Mouse (Mus musculus) myocyte (in vitro differentiated cells): ENCODE results near the gene Mki67. TPM values are rescaled to one million over a fixed set of nuclear protein-coding genes. Genes with fewer than 3 reads are reported as not detected.

Experiments
- H3K27me3 ChIP-seq: one replicate; pipeline ENCODE4 v1.6.1; 2011; ENCODE audit not compliant: control insufficient read depth, insufficient read depth, insufficient read length
- H3K36me3 ChIP-seq: one replicate; pipeline ENCODE4 v1.6.1; 2011; ENCODE audit not compliant: control insufficient read depth, insufficient read depth
- H3K4me2 ChIP-seq: one replicate; pipeline ENCODE4 v1.6.1; 2011; ENCODE audit warnings: low read depth, control low read depth
- H3K4me3 ChIP-seq: one replicate; pipeline ENCODE4 v1.5.1; 2011; ENCODE audit warnings: mild to moderate bottlenecking, control low read depth, moderate library complexity
- H3K79me2 ChIP-seq: one replicate; pipeline ENCODE4 v1.6.1; 2011; ENCODE audit not compliant: control insufficient read depth, insufficient read depth
- H3ac ChIP-seq: one replicate; pipeline ENCODE4 v1.6.1; 2011; ENCODE audit not compliant: control insufficient read depth, insufficient read length
- CEBPB ChIP-seq: IDR thresholded peaks from 2 replicates; pipeline ENCODE4 v1.6.1; 2011; ENCODE audit warnings: mild to moderate bottlenecking, moderate library complexity; ENCODE audit not compliant: poor library complexity, insufficient read depth, severe bottlenecking
- E2F4 ChIP-seq: IDR thresholded peaks from one replicate; pipeline ENCODE4 v1.6.1; 2011; ENCODE audit warnings: mild to moderate bottlenecking, control low read depth, moderate library complexity; ENCODE audit not compliant: insufficient read depth
- MAX ChIP-seq: IDR thresholded peaks from one replicate; pipeline ENCODE4 v1.6.1; 2011; ENCODE audit warnings: low read depth, mild to moderate bottlenecking, control low read depth
- MYOD1 ChIP-seq, 3 experiments: IDR thresholded peaks; one replicate each; pipeline ENCODE4 v1.6.1; 2011; ENCODE audit warnings: control low read depth in 2 of 3, low read depth in 2 of 3, mild to moderate bottlenecking in 2 of 3, moderate library complexity in 1 of 3; ENCODE audit not compliant: insufficient read length in 2 of 3, control insufficient read depth in 1 of 3
- MYOG ChIP-seq, 3 experiments: IDR thresholded peaks; one replicate each; pipeline ENCODE4 v1.6.1; 2011; ENCODE audit warnings: control low read depth in 2 of 3, low read depth in 2 of 3, mild to moderate bottlenecking in 2 of 3; ENCODE audit not compliant: insufficient read length in 2 of 3, control insufficient read depth in 1 of 3, insufficient read depth in 1 of 3
- POLR2A ChIP-seq: IDR thresholded peaks from one replicate; pipeline ENCODE4 v1.6.1; 2011; ENCODE audit warnings: low read depth, mild to moderate bottlenecking, control low read depth, moderate library complexity; ENCODE audit not compliant: insufficient read length
- POLR2AphosphoS2 ChIP-seq: IDR thresholded peaks from one replicate; pipeline ENCODE4 v1.6.1; 2011; ENCODE audit warnings: low read depth, control low read depth; ENCODE audit not compliant: insufficient read length
- REST ChIP-seq: IDR thresholded peaks from one replicate; pipeline ENCODE4 v1.6.1; 2011; ENCODE audit warnings: mild to moderate bottlenecking, control low read depth, moderate library complexity; ENCODE audit not compliant: insufficient read depth, insufficient read length
- SRF ChIP-seq: IDR thresholded peaks from one replicate; pipeline ENCODE4 v1.6.1; 2011; ENCODE audit warnings: low read depth; ENCODE audit not compliant: control insufficient read depth, insufficient read length
- TCF12 ChIP-seq: IDR thresholded peaks from one replicate; pipeline ENCODE4 v1.6.1; 2011; ENCODE audit warnings: mild to moderate bottlenecking, control low read depth; ENCODE audit not compliant: poor library complexity, insufficient read depth, severe bottlenecking
- TCF3 ChIP-seq: IDR thresholded peaks from one replicate; pipeline ENCODE4 v1.6.1; 2011; ENCODE audit warnings: low read depth, control low read depth; ENCODE audit not compliant: insufficient read length
- USF1 ChIP-seq: IDR thresholded peaks from one replicate; pipeline ENCODE4 v1.6.1; 2011; ENCODE audit warnings: low read depth, mild to moderate bottlenecking, control low read depth, moderate library complexity
- polyA plus RNA-seq: library from polyadenylated mRNA; unstranded; fragments of >200 nt; fragmentation: generic; extraction: Trizol; gene quantifications from one replicate; pipeline ENCODE4 v1.2.1, GENCODE M21; 2012; ENCODE audit warnings: missing spikeins

The Mki67 gene
- polyA plus RNA-seq: 6.8 TPM

DNA sequence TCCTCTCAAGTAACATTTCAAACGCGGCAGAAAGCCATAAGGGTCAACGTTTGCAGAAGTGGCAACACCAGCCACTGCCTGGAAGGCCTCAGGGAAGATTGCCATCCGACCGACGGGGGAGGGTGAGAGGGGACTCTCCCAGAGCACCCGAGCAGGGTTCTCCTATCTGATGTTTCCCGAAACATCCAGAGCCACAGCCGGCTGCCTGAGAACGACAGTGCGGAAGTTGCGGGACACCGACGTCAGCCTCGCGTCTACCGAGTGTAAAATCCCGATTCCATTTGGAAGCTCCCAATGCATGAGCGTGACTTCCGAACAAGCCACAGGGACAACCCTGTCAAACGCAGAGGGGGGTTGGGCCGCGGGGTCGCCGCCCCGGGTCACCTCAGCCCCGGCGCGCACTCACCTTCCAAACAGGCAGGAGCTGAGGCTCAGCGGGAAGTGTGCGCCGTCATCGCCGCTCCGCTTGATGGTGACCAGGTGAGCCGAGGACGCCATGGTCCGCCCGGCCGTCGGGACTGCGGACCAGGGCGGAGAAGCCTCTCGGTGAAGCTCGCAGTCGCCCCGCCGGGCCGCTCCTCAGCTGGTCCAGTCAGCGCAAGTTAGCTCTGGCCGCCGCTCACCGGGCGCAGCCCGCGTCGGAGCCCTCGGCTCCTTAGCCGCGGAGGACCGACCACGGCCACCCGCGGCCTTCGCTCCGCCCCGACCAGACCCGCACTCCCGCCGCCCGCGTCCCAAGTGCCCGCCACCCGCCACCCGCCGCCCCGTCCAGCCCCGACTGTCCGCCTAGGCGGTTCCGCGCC, at the start of gene Mki67:
TSS of gene Mki67 (minus strand) at position 720 of the 803 bp plus-strand sequence.
- TF ChIP-seq USF1 (no peak), POLR2AphosphoS2 (peak; percentile 3), E2F4 (no peak), CEBPB (no peak), MYOD1 (IDR thresholded peaks at IDR 0.05; ENCODE audit: control insufficient read depth in 1 of 3, insufficient read length in 2 of 3, low read depth in 2 of 3) (no peak), POLR2A (peak; percentile 53), MAX (no peak)
- Histone ChIP-seq H3ac (peak within 1 kb of the TSS; percentile 62), H3K4me2 (peak within 1 kb of the TSS; percentile 97), H3K79me2 (peaks cover 53% of the 10 kb centered on the region), H3K27me3 (no peaks in the 10 kb centered on the region), H3K36me3 (peaks cover under 1% of the 10 kb centered on the region), H3K4me3 (peak within 1 kb of the TSS; percentile 89)

DNA sequence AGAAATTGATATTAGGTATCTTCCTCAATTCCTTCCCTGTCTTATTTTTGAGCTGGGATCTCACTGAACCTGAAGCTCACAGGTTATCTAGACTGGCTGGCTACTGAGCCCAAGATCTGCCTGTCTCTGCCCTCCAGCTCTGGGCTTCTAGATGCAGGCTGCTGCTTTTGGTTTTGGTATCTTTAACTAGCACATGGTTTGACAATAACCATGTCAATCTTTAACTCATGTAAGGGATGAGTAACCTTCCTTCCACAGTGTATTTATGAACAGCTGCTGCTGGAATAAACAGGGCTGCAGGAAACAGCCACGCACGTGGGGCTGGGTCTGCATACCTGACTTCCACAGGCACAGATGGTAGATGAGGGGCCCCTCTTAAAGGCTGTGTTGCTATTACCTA, 47.1 kb upstream of the Mki67 start:
- no peak for TF ChIP-seq POLR2AphosphoS2
- no peak for TF ChIP-seq TCF3
- TF ChIP-seq POLR2A: no peak
- TF ChIP-seq REST: no peak
- no peak for TF ChIP-seq USF1
- TF ChIP-seq TCF12: no peak
- TF ChIP-seq MYOG (IDR thresholded peaks at IDR 0.05; ENCODE audit: control insufficient read depth in 1 of 3, insufficient read depth in 1 of 3, insufficient read length in 2 of 3, low read depth in 2 of 3): no peak
- TF ChIP-seq CEBPB: no peak
- H3K36me3 ChIP-seq: no peaks in the 10 kb centered on the region
- H3ac ChIP-seq: no peak overlapping the region
- H3K4me2 ChIP-seq: no peak overlapping the region
- H3K4me3 ChIP-seq: no peak overlapping the region
- peaks cover 57% of the 10 kb centered on the region for H3K27me3 ChIP-seq
- no peaks in the 10 kb centered on the region for H3K79me2 ChIP-seq

DNA sequence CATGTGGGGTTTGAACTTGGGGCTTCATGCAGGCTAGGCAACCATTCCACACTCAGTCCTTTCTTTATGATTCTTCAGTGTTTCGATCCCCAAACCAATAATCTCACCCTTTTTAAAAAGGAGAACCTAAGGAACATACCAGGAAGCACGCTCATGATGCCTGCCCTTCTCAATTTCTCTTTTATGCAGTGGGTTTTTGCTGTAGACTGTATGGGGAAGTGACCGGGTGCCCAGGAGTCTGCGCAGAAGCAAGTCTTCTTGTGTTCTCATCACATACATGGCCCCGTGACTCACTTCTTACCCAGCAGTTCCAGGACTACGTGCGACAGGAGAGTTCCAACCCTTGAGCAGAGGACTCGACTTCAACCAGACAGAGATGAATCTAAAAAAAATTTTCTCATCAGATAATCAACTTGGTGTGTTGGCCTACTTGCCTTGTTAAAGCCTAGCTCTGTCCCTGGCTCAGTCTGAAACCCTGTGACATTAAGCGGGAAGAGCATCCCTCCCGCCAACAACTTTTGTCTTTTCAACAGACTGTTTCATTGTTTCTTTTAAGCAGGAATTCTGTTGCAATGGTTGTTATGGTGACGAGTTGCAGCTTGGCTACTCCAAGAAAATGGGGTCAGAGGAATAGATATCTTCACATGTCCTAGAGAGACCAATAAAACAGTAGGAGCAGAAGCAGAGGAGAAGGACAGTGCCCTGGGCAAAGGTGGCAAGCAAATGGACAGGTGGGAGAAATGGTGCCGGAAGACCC, 42.8 kb upstream of the Mki67 start:
- no peak overlapping the region for H3K4me3 ChIP-seq
- peaks cover 47% of the 10 kb centered on the region for H3K27me3 ChIP-seq
- H3K4me2 ChIP-seq: no peak overlapping the region
- H3K36me3 ChIP-seq: no peaks in the 10 kb centered on the region
- H3ac ChIP-seq: no peak overlapping the region
- no peaks in the 10 kb centered on the region for H3K79me2 ChIP-seq
- no peak for TF ChIP-seq E2F4
- TF ChIP-seq CEBPB: no peak
- TF ChIP-seq REST: no peak
- no peak for TF ChIP-seq MAX
- no peak for TF ChIP-seq POLR2A
- no peak for TF ChIP-seq POLR2AphosphoS2
- TF ChIP-seq SRF: no peak
- no peak for TF ChIP-seq TCF3
- no peak for TF ChIP-seq MYOD1 (IDR thresholded peaks at IDR 0.05; ENCODE audit: control insufficient read depth in 1 of 3, insufficient read length in 2 of 3, low read depth in 2 of 3)
- TF ChIP-seq MYOG (IDR thresholded peaks at IDR 0.05; ENCODE audit: control insufficient read depth in 1 of 3, insufficient read depth in 1 of 3, insufficient read length in 2 of 3, low read depth in 2 of 3): no peak
- TF ChIP-seq TCF12: no peak

DNA sequence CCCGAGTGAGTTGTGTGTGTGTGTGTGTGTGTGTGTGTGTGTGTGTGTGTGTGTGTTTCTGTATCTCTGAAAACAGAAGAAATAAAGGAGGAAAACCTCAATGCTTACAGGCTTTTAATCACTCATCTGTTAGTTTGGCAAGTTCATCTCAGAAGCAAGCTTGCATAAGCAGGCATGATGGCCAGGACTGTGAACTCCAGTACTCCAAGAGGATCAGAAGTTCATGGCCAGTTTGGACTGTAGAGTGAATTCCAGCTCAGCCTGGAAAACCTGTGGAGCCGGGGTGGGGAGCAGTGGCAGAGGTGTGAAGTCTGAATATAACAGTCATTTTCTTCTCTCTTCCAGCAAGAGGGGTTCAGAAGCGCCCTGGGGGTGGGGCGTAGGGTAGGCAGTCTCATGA, 42.0 kb upstream of the Mki67 start:
- Histone ChIP-seq H3K79me2 (no peaks in the 10 kb centered on the region), H3K27me3 (peaks cover 47% of the 10 kb centered on the region), H3K4me3 (no peak overlapping the region), H3K36me3 (no peaks in the 10 kb centered on the region), H3ac (no peak overlapping the region), H3K4me2 (no peak overlapping the region)
- TF ChIP-seq REST: no peak
- TF ChIP-seq MYOD1 (IDR thresholded peaks at IDR 0.05; ENCODE audit: control insufficient read depth in 1 of 3, insufficient read length in 2 of 3, low read depth in 2 of 3): no peak
- TF ChIP-seq TCF3: no peak
- no peak for TF ChIP-seq USF1
- TF ChIP-seq CEBPB: no peak
- no peak for TF ChIP-seq POLR2A
- TF ChIP-seq TCF12: no peak
- TF ChIP-seq MAX: no peak
- no peak for TF ChIP-seq SRF
- TF ChIP-seq E2F4: no peak
- TF ChIP-seq POLR2AphosphoS2: no peak
- no peak for TF ChIP-seq MYOG (IDR thresholded peaks at IDR 0.05; ENCODE audit: control insufficient read depth in 1 of 3, insufficient read depth in 1 of 3, insufficient read length in 2 of 3, low read depth in 2 of 3)
